20 mouse cellular contexts compared by ENCODE assay signal in the genomic region with DNA sequence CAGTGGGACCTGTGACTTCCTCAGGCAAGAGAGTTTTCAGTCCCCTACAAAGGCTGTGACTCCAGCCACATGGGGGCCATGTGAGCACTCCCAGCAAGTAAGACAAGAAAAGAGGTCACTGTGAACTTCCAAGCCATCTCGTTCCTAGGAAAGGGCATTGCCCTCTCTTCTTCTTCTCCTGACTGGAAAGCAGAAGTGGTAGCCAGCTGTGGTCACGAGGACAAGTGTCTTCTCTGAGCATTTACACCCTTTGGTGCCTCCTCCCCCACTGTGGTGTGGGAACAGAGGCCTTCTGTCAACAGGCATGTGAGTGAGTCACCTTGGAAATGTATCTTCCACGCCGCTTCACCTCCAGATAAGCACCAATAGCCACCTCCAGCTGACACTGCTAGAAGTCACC. TPM values are rescaled to one million over a fixed set of nuclear protein-coding genes. Genes with fewer than 3 reads are reported as not detected.
DNase-seq lines count a peak whose midpoint lies in the region; ATAC-seq and TF ChIP-seq lines count a peak whose summit lies in the region.
"Had no signal": no experiment of that assay in that cellular context is flagged by ENCODE, and none has a peak within 500 bp of the region (broad histone marks: within the 10 kb centered on the region; RNA-seq: fewer than 3 reads in every experiment).

No protein-coding gene starts in this region.

- no peaks in the 10 kb centered on the region for H3K9me3 ChIP-seq in CH12.LX (replicated peaks; ENCODE audit: low read length)
- no peaks in the 10 kb centered on the region for H3K9me3 ChIP-seq in liver, postnatal 0 days (ENCODE audit: low read length)
- no peaks in the 10 kb centered on the region for H3K9me3 ChIP-seq in kidney, embryonic 16.5 days (ENCODE audit: low read length)
- H3K9me3 ChIP-seq: kidney, embryonic 15.5 days; limb, embryonic 15.5 days had no signal

- peaks cover 0 to 28% of the 10 kb centered on the region in 2 experiments; a peak in 2 of 4 replicates for H3K4me1 ChIP-seq in CH12.LX (ENCODE audit: control insufficient read depth in 1 of 2, insufficient read depth in 2 of 2)
- peaks cover 53% of the 10 kb centered on the region for H3K4me1 ChIP-seq in bone marrow macrophage, adult 2 months (ENCODE audit: control insufficient read depth, insufficient read depth, low read length)
- no peaks in the 10 kb centered on the region for H3K4me1 ChIP-seq in liver, postnatal 0 days (ENCODE audit: insufficient read depth)
- H3K4me1 ChIP-seq in kidney, embryonic 16.5 days (ENCODE audit: insufficient read depth, low read length), result no peaks in the 10 kb centered on the region
- H3K4me1 ChIP-seq: kidney, embryonic 15.5 days had no signal

- H3K79me2 ChIP-seq in CH12.LX (replicated peaks; ENCODE audit: control insufficient read depth, extremely low read depth, insufficient read depth, poor library complexity, severe bottlenecking), result no peaks in the 10 kb centered on the region

- WGBS in liver, postnatal 0 days (ENCODE audit: insufficient replicate concordance), result 20% methylated on average over 4 of the region's 4 CpGs
- 50% methylated on average over 4 of the region's 4 CpGs for WGBS in kidney, embryonic 16.5 days

- peak; percentile 48 for ATAC-seq in liver, postnatal 0 days
- ATAC-seq in kidney, embryonic 16.5 days (ENCODE audit: low FRiP score, low TSS enrichment), result no peak
- ATAC-seq: activated CD4-positive, CD25-positive, alpha-beta regulatory T cell, adult 4 months; forebrain, embryonic 16.5 days; hindbrain, postnatal 0 days had no signal

- no peak overlapping the region for H3K9ac ChIP-seq in CH12.LX (ENCODE audit: insufficient read depth, low read depth)
- H3K9ac ChIP-seq in liver, postnatal 0 days (replicated peaks), result no peak overlapping the region
- no peak overlapping the region for H3K9ac ChIP-seq in kidney, embryonic 16.5 days (replicated peaks; ENCODE audit: low read length)
- H3K9ac ChIP-seq: kidney, embryonic 15.5 days; limb, embryonic 15.5 days had no signal

- no peak for DNase-seq in left cerebral cortex, adult 2 months (ENCODE audit: extremely low spot score in 1 of 2, low spot score in 2 of 2)
- DNase-seq in left cerebral cortex, postnatal 25 days (ENCODE audit: low spot score in 2 of 2), result no peak
- peak; percentile 24 for DNase-seq in CH12.LX (ENCODE audit: extremely low read depth)
- peak; percentile 33 for DNase-seq in liver, postnatal 0 days
- DNase-seq in B cell, adult 2 months, result no peak
- DNase-seq: cerebellum, adult 11 months; cerebellum, postnatal 36 days; gastrocnemius, postnatal 25 days had no signal

- no peak for TF ChIP-seq CTCF in left cerebral cortex, adult 2 months (IDR thresholded peaks at IDR 0.05)
- peak in 1 of 2 experiments; percentile 6; a peak in 1 of 4 replicates for TF ChIP-seq CTCF in CH12.LX (conservative IDR thresholded peaks at IDR 0.05 in 1 of 2, IDR thresholded peaks at IDR 0.05 in 1 of 2; ENCODE audit: low read depth in 2 of 2, low read length in 2 of 2)
- no peak for TF ChIP-seq CTCF in bone marrow macrophage, adult 2 months (IDR thresholded peaks at IDR 0.05; ENCODE audit: low read depth, low read length)
- 0 out of 2 replicates have a peak, but pooled peaks have one; percentile 15 for TF ChIP-seq CTCF in liver, postnatal 0 days (IDR thresholded peaks at IDR 0.05; ENCODE audit: low read depth)

- TF ChIP-seq POLR2A in CH12.LX (IDR thresholded peaks at IDR 0.05; ENCODE audit: low read depth, low read length), result no peak
- no peak for TF ChIP-seq POLR2A in bone marrow macrophage, adult 2 months (IDR thresholded peaks at IDR 0.05; ENCODE audit: borderline replicate concordance, low read depth, low read length)

- no peaks in the 10 kb centered on the region for H3K36me3 ChIP-seq in CH12.LX (replicated peaks in 1 of 2; ENCODE audit: control insufficient read depth in 1 of 2, insufficient read depth in 1 of 2, low read length in 1 of 2)
- no peaks in the 10 kb centered on the region for H3K36me3 ChIP-seq in liver, postnatal 0 days (replicated peaks; ENCODE audit: insufficient read depth, low read length)
- H3K36me3 ChIP-seq in kidney, embryonic 16.5 days (ENCODE audit: insufficient read depth, low read length), result no peaks in the 10 kb centered on the region
- H3K36me3 ChIP-seq: kidney, embryonic 15.5 days; limb, embryonic 15.5 days had no signal

- no peak for TF ChIP-seq RAD21 in CH12.LX (IDR thresholded peaks at IDR 0.05; ENCODE audit: low read depth, low read length)

- no peak overlapping the region for H3K4me2 ChIP-seq in CH12.LX (ENCODE audit: insufficient read depth, low read depth, poor library complexity, severe bottlenecking)
- no peak overlapping the region for H3K4me2 ChIP-seq in liver, postnatal 0 days (ENCODE audit: low read depth, low read length)
- H3K4me2 ChIP-seq in kidney, embryonic 16.5 days (replicated peaks; ENCODE audit: low read depth, low read length), result no peak overlapping the region
- H3K4me2 ChIP-seq: kidney, embryonic 15.5 days; limb, embryonic 15.5 days had no signal

- 0 out of 2 replicates have a peak overlapping the region, but pooled peaks have one; percentile 15 for H3K27ac ChIP-seq in left cerebral cortex, adult 2 months
- no peak overlapping the region for H3K27ac ChIP-seq in CH12.LX (ENCODE audit: insufficient read depth, low read depth)
- peak overlapping the region; percentile 60 for H3K27ac ChIP-seq in bone marrow macrophage, adult 2 months (ENCODE audit: insufficient read depth, low read depth, low read length)
- H3K27ac ChIP-seq in liver, postnatal 0 days (ENCODE audit: low read depth), result no peak overlapping the region
- no peak overlapping the region for H3K27ac ChIP-seq in kidney, embryonic 16.5 days (ENCODE audit: low read length)
- H3K27ac ChIP-seq: hindbrain, postnatal 0 days; kidney, embryonic 15.5 days; layer of hippocampus, adult 2 months; limb, embryonic 15.5 days had no signal

- dilution Hi-C loops in CH12.LX (cut with MboI; ENCODE audit: extremely low pct_ligation_motif_present, extremely low pct_unique_long_range_greater_than_20kb, low sequenced_read_pairs), result no loop called here

- intact Hi-C loops in left cerebral cortex, adult 2 months (cut with DNase I), result no loop called here
- intact Hi-C loops in left cerebral cortex, postnatal 25 days (cut with DNase I), result no loop called here

- TF ChIP-seq EP300 in CH12.LX (IDR thresholded peaks at IDR 0.05; ENCODE audit: low read length), result no peak
- TF ChIP-seq EP300 in liver, postnatal 0 days (IDR thresholded peaks at IDR 0.05; ENCODE audit: low read depth), result no peak

- peaks cover 11% of the 10 kb centered on the region for H3K27me3 ChIP-seq in CH12.LX (replicated peaks)
- H3K27me3 ChIP-seq in liver, postnatal 0 days (ENCODE audit: insufficient read depth, low read length), result no peaks in the 10 kb centered on the region
- peaks cover 3% of the 10 kb centered on the region; the same call in 1 of the 2 replicates for H3K27me3 ChIP-seq in kidney, embryonic 16.5 days (ENCODE audit: insufficient read depth, low read length)
- H3K27me3 ChIP-seq: limb, embryonic 15.5 days had no signal

- H3K4me3 ChIP-seq in left cerebral cortex, adult 2 months, result no peak overlapping the region
- no peak overlapping the region for H3K4me3 ChIP-seq in CH12.LX (replicated peaks in 1 of 3; ENCODE audit: low read depth in 2 of 3, low read length in 2 of 3, poor library complexity in 1 of 3)
- H3K4me3 ChIP-seq in bone marrow macrophage, adult 2 months (ENCODE audit: insufficient read depth, low read length), result no peak overlapping the region
- H3K4me3 ChIP-seq in liver, postnatal 0 days (ENCODE audit: low read depth, low read length), result no peak overlapping the region
- H3K4me3 ChIP-seq in kidney, embryonic 16.5 days (ENCODE audit: low read length), result no peak overlapping the region
- H3K4me3 ChIP-seq: kidney, embryonic 15.5 days; layer of hippocampus, adult 2 months; limb, embryonic 15.5 days; megakaryocyte, embryonic 14.5 days had no signal

- in situ Hi-C loops in CH12.LX (cut with MboI; ENCODE audit: low pct_ligation_motif_present, low pct_unique_long_range_greater_than_20kb, low sequenced_read_pairs), result no loop called here

TF ChIP-seq in CH12.LX, 34 proteins besides CTCF, POLR2A, EP300 and RAD21:
- TF ChIP-seq ELF1 (IDR thresholded peaks at IDR 0.05; ENCODE audit: low read depth, low read length) (no peak), BHLHE40 (IDR thresholded peaks at IDR 0.05; ENCODE audit: low read depth, low read length) (0 out of 2 replicates have a peak, but pooled peaks have one; percentile 10)

RNA-seq across cellular contexts. Expression of gene Lyzl4, which starts 9.9 kb away (rescaled TPM):
- 1 to 10 TPM; 1.7 to 2.3 TPM for total RNA-seq in left cerebral cortex, adult 2 months (2021)
- 1 to 10 TPM; 1.5 to 1.8 TPM for total RNA-seq in left cerebral cortex, postnatal 25 days (2021)
- not detected in 2 replicates for total RNA-seq in CH12.LX (2012; rRNA removed)
- not detected in 2 replicates for total RNA-seq in CH12.LX (2014; rRNA removed)
- not detected in 2 replicates for polyA plus RNA-seq in CH12.LX (2012; ENCODE audit: insufficient read length, low read depth)
- 11.5 and 11.8 TPM in 2 replicates for polyA plus RNA-seq in bone marrow macrophage, adult 2 months (2012; ENCODE audit: insufficient read depth, insufficient read length, missing spikeins)
- polyA plus RNA-seq in liver, postnatal 0 days (2015; fragmentation: Nextera tagmentation; extraction: Ambion mirVana), result 0.12 TPM in 2 replicates
- polyA plus RNA-seq in kidney, embryonic 16.5 days (2015; fragmentation: Nextera tagmentation; extraction: Ambion mirVana), result 0.25 TPM in 1 of 2 replicates, not detected in the other
- total RNA-seq: gastrocnemius, postnatal 25 days; hindbrain, postnatal 0 days had no signal
- polyA plus RNA-seq: activated CD4-positive, CD25-positive, alpha-beta regulatory T cell, adult 4 months; embryonic facial prominence, embryonic 11.5 days; forebrain, embryonic 16.5 days; heart, postnatal 0 days; kidney, embryonic 15.5 days; neural tube, embryonic 14.5 days had no signal

RNA-seq across cellular contexts. Expression of gene Vipr1, which starts 10.6 kb away (rescaled TPM):
- 10 to 100 TPM; 27.7 to 28.1 TPM for total RNA-seq in left cerebral cortex, adult 2 months (2021)
- total RNA-seq in left cerebral cortex, postnatal 25 days (2021), result 10 to 100 TPM; 22.2 to 26.2 TPM
- total RNA-seq in CH12.LX (2012; rRNA removed) (0.04 and 0.08 TPM in 2 replicates), CH12.LX (2014; rRNA removed) (not detected in 2 replicates)
- 0.11 TPM in 2 replicates for polyA plus RNA-seq in CH12.LX (2012; ENCODE audit: insufficient read length, low read depth)
- polyA plus RNA-seq in bone marrow macrophage, adult 2 months (2012; ENCODE audit: insufficient read depth, insufficient read length, missing spikeins), result 4.1 and 4.8 TPM in 2 replicates
- 3.1 and 3.4 TPM in 2 replicates for polyA plus RNA-seq in liver, postnatal 0 days (2015; fragmentation: Nextera tagmentation; extraction: Ambion mirVana)
- 0.04 and 0.40 TPM in 2 replicates for polyA plus RNA-seq in kidney, embryonic 16.5 days (2015; fragmentation: Nextera tagmentation; extraction: Ambion mirVana)

Comparison
In these comparisons a context has a peak if more than half of its experiments do, and no peak if none do; other contexts are left out.
1. DNase-seq: peak in CH12.LX (single experiment) and liver, postnatal 0 days (single experiment); none in left cerebral cortex, adult 2 months (0 of 2), left cerebral cortex, postnatal 25 days (0 of 2) and B cell, adult 2 months (0 of 2).
2. H3K27ac ChIP-seq: peak in left cerebral cortex, adult 2 months (single experiment) and bone marrow macrophage, adult 2 months (single experiment); none in CH12.LX (single experiment), liver, postnatal 0 days (single experiment) and kidney, embryonic 16.5 days (single experiment).
3. RNA of gene Lyzl4, which starts 9.9 kb away (polyA plus RNA-seq): 11.5 to 11.8 TPM in bone marrow macrophage, adult 2 months; 0.25 TPM in kidney, embryonic 16.5 days, 0.12 TPM in liver, postnatal 0 days and not detected in CH12.LX; every median in the first group is over 10 times any median in the second.